Mouse (Mus musculus) ZHBTc4 (cell line): Measurements from ENCODE around the gene Zkscan14.
"Not testable (repeated sequence)": the region's sequence is repeated elsewhere in the genome, so short reads cannot be mapped to it uniquely, and the experiment has no call there.

Source experiments
- DNase-seq: peaks from one replicate; pipeline ENCODE4 v3.0.0-alpha.2; 2011; ENCODE audit warnings: low read depth, low spot score

Gene Zkscan14

GRCm38 (mm10) chr5:145201321-145201991, at the start of gene Zkscan14:
Zkscan14 (minus strand) TSS chr5:145201868.
- peak; percentile 91 for DNase-seq

DNA sequence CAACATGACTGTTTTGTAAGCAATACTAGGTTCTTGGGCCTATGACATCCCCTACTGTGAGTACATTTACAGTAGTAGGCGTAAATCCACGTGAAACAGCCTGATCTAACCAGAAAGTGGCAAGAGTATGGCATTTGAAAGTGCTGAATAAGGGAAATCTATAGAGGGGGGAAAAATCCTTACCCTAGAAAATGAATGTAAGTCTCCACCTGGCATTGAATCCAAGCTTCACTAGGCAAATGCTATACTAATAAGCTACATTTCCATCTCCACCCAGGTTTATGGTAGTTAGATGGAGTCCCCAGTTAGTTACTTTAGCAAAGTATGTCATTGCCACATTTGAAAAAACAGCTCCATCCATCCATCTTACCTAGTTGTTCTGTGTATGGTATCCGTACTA, 47.9 kb upstream of the Zkscan14 start:
- DNase-seq, result no peak

- DNase-seq, result peak; percentile 76
Observed at GRCm38 (mm10) chr5:145234636-145235035, 33.0 kb upstream of the Zkscan14 start.

- DNase-seq, result peak; percentile 47
Observed at GRCm38 (mm10) chr5:145231893-145232411, 30.3 kb upstream of the Zkscan14 start.

DNA sequence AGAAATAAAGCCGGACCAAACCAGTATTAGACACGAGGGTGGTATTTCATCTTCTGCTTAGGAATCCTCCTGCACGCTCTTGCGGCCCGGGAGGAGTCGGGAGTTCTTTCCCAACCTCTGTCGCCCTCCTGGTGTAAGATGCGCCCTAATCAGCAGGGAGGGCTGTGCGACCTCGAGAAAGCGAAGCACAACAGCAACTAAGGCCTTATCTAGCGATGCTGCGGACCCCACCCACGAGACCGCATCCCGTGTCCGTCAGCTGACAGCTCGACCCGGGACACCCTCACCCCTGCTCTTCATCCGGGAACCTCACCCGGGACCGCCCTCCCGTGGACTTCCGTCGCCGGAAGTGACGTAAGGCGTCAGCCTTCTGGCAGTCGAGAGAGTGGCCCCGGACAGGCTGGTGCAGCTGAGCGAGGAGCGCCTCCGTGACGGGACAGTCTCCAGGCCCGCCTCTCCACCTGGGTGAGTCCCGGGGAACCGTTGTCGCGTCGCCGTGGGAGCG, 29.8 kb upstream of the Zkscan14 start, which contains the start of gene Zfp655:
Gene Zfp655, plus strand, starts transcription at position 349 of the 505 bp plus-strand sequence.
- peak; percentile 99 for DNase-seq

GRCm38 (mm10) chr5:145230641-145231040, 29.0 kb upstream of the Zkscan14 start:
- DNase-seq, result no peak

DNA sequence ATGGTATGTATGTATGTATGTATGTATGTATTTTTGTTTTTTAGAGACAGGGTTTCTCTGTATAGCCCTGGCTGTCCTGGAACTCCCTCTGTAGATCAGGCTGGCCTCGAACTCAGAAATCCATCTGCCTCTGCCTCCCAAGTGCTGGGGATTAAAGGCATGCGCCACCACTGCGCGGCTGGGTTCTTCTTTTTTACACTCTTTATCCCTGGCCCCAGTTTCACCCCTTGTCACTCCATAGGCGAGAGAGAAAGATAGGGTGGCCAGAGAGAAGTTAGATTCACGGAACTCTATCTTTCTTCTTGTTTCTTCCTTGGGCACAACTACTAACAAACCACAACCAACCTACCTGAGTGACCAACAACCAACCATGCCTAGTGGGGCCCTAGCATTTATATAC, 27.6 kb upstream of the Zkscan14 start:
- DNase-seq, result not testable (repeated sequence)

DNA sequence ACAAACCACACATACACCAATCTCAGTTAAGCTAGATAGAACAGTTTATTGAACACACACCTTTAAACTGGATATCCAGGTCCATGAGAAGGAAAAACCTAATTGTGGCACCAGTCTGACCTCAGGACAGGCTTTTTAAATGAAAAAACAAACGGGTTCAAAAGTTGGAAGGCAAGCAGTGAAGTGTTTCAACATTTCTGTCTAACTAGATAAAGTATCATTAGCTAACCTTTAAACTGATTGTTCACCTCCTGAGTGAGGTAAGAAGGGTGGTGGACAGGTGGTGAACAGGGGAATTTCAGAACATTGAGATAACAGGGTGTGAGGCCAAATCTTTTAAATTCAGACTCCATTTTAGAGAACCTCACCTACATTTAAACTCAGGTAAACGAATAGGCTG, 24.8 kb upstream of the Zkscan14 start:
- DNase-seq, result no peak

GRCm38 (mm10) chr5:145223395-145223794, 21.7 kb upstream of the Zkscan14 start:
- no peak for DNase-seq

DNA sequence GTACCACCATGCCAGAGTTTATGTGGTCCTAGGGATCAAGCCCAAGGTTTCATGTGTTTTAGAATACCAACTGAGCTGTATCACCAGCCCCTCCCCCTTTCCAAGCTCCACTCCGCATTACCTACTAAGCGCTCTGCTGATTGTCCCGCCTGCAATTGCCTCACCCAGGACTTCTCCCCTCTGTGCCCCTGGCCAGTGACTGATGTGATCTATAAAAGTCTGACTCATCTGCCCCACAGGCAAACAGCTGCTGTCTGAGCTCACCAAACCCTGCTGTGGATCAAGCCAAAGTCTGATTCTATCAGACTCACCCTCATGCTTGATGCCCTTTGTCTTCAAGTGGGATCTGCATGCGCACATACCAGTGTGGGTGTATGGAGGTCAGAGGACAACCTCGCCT, 21.2 kb upstream of the Zkscan14 start:
- peak; percentile 55 for DNase-seq

DNA sequence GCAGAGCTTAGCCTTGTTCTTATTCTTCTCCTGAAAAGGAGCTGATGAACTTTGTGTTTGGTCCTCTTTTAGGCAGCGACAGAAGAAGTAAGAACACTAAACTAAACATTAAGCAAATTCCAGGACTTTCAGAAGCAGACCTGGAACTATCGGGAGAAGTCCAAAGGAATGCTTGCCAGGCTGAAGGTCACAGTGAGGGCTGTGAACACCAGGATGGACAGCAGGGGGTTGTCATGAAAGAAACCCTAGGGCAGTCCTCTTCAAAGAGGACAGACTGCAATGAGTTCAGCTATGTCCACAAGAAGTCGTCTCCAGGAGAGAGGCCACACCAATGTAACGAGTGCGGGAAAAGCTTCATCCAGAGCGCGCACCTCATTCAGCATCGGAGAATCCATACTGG, 18.3 kb upstream of the Zkscan14 start:
- peak; percentile 40 for DNase-seq

DNA sequence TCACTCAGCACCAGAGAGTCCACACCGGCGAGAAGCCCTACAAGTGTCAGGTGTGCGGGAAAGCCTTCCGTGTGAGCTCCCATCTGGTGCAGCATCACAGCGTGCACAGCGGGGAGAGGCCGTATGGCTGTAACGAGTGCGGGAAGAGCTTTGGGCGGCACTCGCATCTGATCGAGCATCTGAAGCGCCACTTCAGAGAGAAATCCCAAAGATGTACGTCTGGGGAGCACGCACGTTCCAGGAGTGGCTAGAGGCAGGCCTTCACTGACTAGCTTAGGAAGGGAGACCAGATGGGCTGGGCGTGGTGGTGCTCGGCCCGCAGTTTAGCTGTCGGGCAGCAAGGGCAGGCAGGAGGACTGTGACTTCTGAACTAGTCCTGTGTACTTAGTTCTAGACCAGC, 17.0 kb upstream of the Zkscan14 start:
- peak; percentile 80 for DNase-seq

GRCm38 (mm10) chr5:145218206-145218605, 16.5 kb upstream of the Zkscan14 start:
- DNase-seq, result peak; percentile 22

GRCm38 (mm10) chr5:145217746-145218145, 16.1 kb upstream of the Zkscan14 start:
- DNase-seq, result peak; percentile 62

DNA sequence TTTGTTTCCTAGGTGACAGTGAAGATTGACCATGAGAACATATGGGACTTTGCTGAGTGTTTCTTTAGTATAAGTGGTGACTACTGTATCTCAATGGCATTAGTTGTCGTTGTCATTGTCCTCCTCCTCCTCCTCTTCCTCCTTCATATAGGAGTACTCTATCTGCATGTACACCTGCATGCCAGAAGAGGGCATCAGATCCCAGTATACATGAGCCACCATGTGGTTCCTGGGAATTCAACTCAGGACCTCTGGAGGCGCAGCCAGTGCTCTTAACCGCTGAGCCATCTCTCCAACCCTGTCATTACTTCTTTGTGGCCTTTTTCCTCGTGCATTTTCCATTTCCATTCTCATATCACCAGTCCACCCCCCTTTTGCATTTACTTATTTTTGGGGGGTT, 13.0 kb upstream of the Zkscan14 start:
- DNase-seq, result peak; percentile 85

DNA sequence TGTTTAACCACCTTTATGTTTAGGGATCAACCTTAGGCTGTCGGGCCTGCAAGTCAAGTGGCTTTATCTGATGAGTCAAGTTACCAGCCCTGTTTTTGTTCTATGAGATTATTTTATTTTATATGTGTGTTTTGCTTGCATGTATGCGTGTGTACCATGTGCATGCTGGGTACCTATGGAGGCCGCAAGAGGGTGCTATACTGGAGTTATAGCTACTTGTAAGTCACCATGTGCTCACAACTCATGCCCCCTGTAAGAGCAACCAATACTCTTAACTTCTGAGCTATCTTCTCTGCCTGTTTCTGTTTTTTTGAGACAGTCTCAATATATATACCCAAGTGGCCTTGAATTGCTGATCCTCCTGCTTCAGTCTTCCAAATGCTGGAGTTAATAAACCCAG, 11.8 kb upstream of the Zkscan14 start:
- DNase-seq, result peak; percentile 74

DNA sequence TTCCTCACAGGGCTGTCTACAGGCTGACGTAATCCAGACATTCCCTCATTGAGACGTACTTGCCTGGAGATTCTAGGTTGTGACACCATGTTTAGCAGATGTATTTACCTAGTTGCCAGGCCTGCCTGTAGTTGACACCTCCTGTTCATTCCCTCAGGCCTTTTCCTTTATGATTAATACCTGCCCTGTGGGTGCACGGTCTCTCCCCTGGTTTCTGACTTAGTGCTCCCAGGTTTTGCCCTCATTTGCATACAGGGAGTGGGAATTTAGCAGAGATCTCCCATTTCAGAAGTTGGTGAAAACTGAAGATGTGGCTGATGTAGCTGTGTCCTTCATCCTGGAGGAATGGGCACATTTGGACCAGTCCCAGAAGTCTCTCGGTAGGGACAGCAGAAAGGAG, 10.5 kb upstream of the Zkscan14 start:
- no peak for DNase-seq

DNA sequence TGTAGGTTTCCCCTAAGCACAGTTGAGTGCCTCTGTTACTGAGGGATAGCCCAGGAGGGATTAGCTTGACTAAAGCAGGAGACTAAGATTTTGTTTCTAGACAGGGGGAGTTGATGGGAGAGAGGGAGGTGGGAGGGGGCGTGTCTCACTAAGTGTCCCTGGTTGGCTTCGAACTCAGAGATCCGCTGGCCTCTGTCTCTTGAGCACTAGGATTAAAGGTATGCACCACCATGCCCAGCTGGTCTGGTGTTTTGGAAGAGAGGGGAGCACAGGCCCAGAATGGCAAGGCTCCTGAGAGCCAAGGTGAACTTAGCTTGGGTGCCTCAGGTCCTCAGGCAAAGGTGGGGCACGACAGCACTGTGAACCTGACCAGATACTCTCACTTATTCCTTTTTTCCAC, 9.7 kb upstream of the Zkscan14 start:
- no peak for DNase-seq

- peak; percentile 82 for DNase-seq
Observed at GRCm38 (mm10) chr5:145208391-145208790, 6.7 kb upstream of the Zkscan14 start.

DNA sequence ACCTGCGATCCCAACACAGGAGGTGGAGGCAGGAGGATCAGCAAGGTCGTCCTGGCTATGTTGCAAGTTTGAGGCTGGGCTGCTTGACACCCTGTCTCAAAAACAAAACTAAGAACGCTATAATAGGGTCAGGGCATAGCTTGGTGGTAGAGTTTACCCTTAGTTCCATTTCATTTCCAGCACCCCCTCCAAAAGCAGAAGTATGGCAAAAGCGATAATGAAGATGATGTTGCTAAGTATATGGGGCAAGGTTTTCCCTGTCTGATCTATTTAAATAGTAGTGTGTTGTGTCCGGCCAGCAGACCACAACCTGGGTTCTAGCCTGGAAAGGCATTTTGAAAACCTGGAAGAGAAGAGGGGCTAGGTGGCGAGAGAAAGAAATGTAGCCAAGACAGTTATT, 6.3 kb upstream of the Zkscan14 start:
- DNase-seq, result no peak

DNA sequence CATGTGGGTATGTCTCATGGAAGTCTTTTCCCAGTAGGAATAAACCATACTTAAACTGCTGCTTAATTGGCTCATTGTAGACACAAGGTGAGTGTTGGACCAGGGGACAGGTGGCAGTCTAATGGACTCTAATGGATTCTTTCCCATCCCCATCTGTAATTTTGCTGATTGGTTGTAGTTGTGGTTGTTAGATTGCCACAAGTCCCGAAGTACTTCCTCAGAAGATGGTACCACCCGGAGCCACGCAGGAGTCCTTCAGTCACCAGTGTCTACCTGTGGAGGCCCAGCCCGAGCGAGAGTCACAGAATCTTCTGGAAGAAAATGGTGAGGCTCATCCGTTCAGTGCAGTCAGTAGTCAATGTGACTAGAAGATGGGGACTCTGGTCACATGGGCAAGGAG, 5.7 kb upstream of the Zkscan14 start:
- DNase-seq, result no peak

- DNase-seq, result peak; percentile 51
Observed at GRCm38 (mm10) chr5:145205041-145205440, 3.4 kb upstream of the Zkscan14 start.

DNA sequence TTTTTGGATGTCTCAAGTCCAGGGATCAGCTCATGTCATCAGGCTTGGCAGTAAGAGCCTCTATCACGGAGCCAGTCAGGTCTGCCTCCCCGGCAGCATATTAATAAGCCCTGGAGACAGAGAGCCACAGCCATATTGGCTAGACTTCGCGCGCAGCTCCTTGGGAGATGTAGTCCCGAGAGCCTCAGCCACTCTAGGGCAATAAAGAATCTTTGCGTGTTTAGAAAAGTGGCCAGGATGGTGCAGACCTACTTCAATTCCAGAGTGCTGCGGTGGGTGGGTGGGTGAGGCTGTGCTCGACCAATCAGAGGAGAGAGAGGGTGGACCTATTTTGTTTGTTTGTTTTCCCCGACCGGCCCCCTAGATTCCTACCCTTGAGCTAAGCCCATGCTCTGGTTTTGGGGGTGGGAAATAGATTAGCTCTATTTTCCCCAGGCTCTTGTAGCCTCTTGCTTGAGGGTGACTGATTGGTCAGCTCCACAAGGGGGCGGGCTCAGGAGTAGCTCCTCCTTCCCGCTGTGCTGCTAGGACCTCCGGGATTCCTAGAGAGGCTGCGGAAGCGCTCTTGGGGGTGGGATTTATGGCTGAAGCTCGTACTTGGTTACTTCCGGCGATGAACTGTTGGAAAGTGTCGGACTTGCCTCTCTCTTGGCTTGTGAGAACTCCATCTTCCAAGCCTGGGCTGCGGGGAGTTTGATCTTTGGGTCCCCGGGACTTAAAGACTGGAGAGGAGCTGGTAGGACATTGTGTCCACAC, 2.4 kb upstream of the Zkscan14 start, which contains the start of gene Zkscan5:
Gene Zkscan5, plus strand, starts transcription at position 627 of the 756 bp plus-strand sequence.
- DNase-seq, result peak; percentile 99
